Mouse (Mus musculus): ENCODE data around the gene Slc25a43. TPM values are rescaled to one million over a fixed set of nuclear protein-coding genes. Genes with fewer than 3 reads are reported as not detected.

Gene Slc25a43
- total and polyA plus RNA-seq, 3 experiments: 0.37 TPM; not detected in 2

DNA sequence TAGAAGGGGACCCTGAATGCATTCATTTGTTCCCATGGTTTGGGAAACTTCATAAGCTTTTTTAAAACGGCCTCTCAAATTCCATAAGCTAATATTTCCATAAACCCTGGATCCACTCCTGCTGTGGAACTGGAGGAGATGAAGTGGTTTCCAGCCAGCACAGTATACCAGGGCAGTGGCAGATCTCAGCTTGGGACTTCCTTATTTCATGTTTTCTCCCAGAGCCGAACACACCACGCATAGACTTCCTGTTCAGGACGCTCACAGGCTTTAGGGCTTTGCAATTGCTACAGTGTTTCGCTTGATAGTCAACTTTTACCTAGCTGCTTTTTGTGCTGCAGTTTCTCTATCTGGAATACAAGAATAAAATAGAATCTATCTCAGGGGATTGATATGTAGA is 59.7 kb downstream of the Slc25a43 start:
- Histone ChIP-seq H3K79me2 (replicated peaks; ENCODE audit: control insufficient read depth, insufficient read depth, low read length) (no peaks in the 10 kb centered on the region), H3K27me3 (ENCODE audit: control insufficient read depth, insufficient read depth, low read length) (no peaks in the 10 kb centered on the region), H3K36me3 (ENCODE audit: control insufficient read depth, insufficient read depth, low read length) (no peaks in the 10 kb centered on the region), H3K9ac (ENCODE audit: low read depth, low read length) (no peak overlapping the region), H3K4me1 (ENCODE audit: control insufficient read depth, insufficient read depth, low read length) (no peaks in the 10 kb centered on the region), H3K27ac (no peak overlapping the region), H3K4me3 (no peak overlapping the region)
- WGBS: 75% methylated on average over 5 of the region's 5 CpGs
- TF ChIP-seq EP300 (IDR thresholded peaks at IDR 0.05; ENCODE audit: insufficient read depth, low read depth, low read length): no peak
- no peak for TF ChIP-seq POLR2A (IDR thresholded peaks at IDR 0.05; ENCODE audit: insufficient read depth, low read depth, low read length)
- TF ChIP-seq CTCF (IDR thresholded peaks at IDR 0.05): no peak
- DNase-seq: peak in 1 of 2 experiments; percentile 14
- intact Hi-C loops (cut with DNase I): no loop called here

DNA sequence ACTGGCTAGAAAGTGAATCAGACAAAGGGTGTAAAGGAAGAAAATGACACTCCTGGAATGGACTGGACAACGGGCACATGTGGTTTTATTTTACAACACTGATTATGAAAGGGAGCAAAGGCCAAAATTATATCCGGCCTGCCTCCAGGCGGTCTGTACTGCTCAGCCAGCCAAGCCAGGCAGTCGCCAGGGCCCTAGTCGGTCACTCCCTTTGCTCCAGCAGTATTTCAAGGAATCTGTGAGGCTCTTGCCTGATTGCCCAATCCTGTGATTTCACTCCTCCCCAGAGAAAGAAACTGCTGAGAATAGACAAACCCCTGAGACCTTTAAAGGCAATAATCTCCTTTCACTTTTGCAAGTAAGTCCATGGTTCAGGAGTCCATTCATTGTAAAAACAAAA is 60.7 kb downstream of the Slc25a43 start:
- intact Hi-C loops (cut with DNase I): no loop called here
- DNase-seq: peak; percentile 54 to 70
- no peaks in the 10 kb centered on the region for H3K79me2 ChIP-seq (replicated peaks; ENCODE audit: control insufficient read depth, insufficient read depth, low read length)
- H3K4me3 ChIP-seq: no peak overlapping the region
- H3K27me3 ChIP-seq (ENCODE audit: control insufficient read depth, insufficient read depth, low read length): no peaks in the 10 kb centered on the region
- no peaks in the 10 kb centered on the region for H3K36me3 ChIP-seq (ENCODE audit: control insufficient read depth, insufficient read depth, low read length)
- no peak overlapping the region for H3K27ac ChIP-seq
- H3K4me1 ChIP-seq (ENCODE audit: control insufficient read depth, insufficient read depth, low read length): no peaks in the 10 kb centered on the region
- no peak overlapping the region for H3K9ac ChIP-seq (ENCODE audit: low read depth, low read length)
- WGBS: 35% methylated on average over 5 of the region's 5 CpGs
- TF ChIP-seq EP300 (IDR thresholded peaks at IDR 0.05; ENCODE audit: insufficient read depth, low read depth, low read length) (no peak), CTCF (IDR thresholded peaks at IDR 0.05) (no peak), POLR2A (IDR thresholded peaks at IDR 0.05; ENCODE audit: insufficient read depth, low read depth, low read length) (no peak)

DNA sequence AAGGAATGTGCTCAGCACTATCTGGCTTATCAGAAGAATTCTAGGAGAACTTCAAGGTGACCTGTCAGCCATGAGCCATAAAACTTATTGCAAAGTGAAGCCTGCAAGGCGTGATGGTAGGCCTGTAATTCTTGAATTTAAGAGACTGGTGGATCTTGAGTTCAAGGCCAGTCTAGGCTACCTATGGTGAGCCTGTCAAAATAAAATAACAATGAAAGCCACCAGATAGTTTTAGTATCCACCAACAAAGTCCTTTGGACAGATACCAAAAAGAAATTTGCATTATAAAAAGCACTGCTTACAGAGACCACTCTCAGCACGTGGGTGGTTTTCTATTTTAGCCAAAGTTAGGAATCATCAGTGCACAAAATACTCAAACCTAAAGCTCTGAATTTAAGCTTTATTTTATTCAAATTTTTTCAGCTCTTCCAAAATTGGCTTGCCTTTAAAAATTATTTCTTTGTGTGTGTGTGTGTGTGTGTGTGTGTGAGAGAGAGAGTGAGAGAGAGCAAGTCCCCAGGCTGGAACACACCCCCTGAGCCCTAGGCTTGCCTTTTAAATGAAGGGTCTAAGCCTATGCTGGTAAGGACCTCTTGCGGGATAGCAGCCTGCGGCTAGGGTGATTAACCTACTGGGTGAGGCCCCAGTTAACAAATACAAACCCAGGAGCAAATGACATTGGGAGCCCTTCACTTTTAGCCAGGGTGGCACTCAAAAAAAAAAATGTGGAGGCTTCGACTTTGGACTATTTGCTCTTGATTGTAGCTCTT is 62.2 kb downstream of the Slc25a43 start:
- Histone ChIP-seq H3K27me3 (ENCODE audit: control insufficient read depth, insufficient read depth, low read length) (no peaks in the 10 kb centered on the region), H3K79me2 (replicated peaks; ENCODE audit: control insufficient read depth, insufficient read depth, low read length) (no peaks in the 10 kb centered on the region), H3K9ac (ENCODE audit: low read depth, low read length) (no peak overlapping the region), H3K36me3 (ENCODE audit: control insufficient read depth, insufficient read depth, low read length) (no peaks in the 10 kb centered on the region), H3K27ac (no peak overlapping the region), H3K4me3 (no peak overlapping the region), H3K4me1 (ENCODE audit: control insufficient read depth, insufficient read depth, low read length) (no peaks in the 10 kb centered on the region)
- WGBS: 73% methylated on average over 5 of the region's 5 CpGs
- TF ChIP-seq POLR2A (IDR thresholded peaks at IDR 0.05; ENCODE audit: insufficient read depth, low read depth, low read length) (no peak), CTCF (IDR thresholded peaks at IDR 0.05) (no peak), EP300 (IDR thresholded peaks at IDR 0.05; ENCODE audit: insufficient read depth, low read depth, low read length) (no peak)
- intact Hi-C loops (cut with DNase I): no loop called here
- no peak for DNase-seq

DNA sequence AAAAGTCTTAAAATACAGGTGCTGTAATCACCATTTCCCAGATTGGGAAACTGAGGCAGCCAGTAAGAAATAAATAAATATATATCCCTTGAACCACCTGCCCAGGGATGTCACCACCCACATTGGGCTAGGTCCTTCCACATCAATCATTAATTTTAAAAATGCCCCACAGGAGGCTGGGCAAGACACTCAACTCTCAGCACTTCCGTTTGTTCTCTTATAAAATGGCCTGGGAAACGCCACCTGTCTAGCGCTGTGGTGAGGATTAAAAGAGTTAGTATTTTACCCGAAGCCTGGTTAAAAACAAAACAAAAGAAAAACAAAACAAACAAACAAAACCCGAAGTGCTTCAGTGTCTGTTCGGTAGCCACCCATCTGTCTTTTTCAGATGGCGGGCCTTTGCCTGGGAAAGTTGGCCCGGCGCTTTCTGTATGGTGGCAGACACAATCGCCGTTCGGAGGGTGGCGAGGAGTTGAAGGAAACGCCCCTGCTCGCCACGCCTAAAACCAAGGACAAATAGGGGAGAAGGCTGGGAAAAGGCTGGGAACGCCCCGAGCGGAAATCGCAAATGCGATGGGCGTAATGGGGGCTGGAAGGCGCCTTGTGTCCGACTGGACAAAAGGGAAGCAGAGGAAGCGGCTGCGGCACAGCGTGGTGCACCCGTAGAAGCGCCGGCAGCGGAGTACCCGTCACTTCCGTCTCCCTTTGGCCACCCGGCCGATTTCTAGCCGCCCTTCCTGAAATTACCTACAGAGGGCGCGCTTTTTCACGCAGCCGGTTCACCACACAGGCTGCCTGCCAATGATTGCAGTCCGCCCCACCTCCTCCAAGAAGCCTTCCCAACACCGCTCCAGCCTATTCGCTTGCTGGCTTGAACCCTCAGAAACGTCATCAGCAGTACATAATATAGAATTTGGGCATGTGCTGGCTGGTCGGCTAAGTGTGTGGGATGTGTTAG is 64.2 kb downstream of the Slc25a43 start:
- WGBS: 15% methylated on average over 45 of the region's 45 CpGs

DNA sequence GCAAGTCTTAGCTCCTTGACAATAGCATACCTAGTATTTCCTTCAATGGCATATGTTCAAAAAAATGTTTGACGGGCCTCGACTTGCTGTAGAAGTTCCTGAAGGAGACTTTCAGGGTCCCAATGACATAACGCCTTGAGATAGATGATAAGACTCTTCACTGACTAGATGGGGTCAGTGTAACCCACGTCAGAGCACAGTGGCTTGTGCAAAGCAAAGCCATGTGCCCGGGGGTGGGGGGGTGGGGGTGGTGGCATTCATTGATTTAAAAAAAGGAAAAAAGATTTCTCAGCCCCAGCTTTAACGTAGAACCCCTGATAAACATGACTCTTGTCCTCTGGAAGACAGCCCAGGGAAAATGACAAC is 64.8 kb downstream of the Slc25a43 start:
- intact Hi-C loops (cut with DNase I): no loop called here
- 35% methylated on average over 6 of the region's 6 CpGs for WGBS

More for the DNA sequence above, 64.2 kb downstream of the Slc25a43 start:
- Histone ChIP-seq H3K27me3 (ENCODE audit: control insufficient read depth, insufficient read depth, low read length) (no peaks in the 10 kb centered on the region), H3K4me1 (ENCODE audit: control insufficient read depth, insufficient read depth, low read length) (no peaks in the 10 kb centered on the region), H3K4me3 (peak overlapping the region; percentile 41), H3K9ac (ENCODE audit: low read depth, low read length) (peak overlapping the region; percentile 42; the same call in 1 of the 2 replicates), H3K79me2 (replicated peaks; ENCODE audit: control insufficient read depth, insufficient read depth, low read length) (no peaks in the 10 kb centered on the region), H3K36me3 (ENCODE audit: control insufficient read depth, insufficient read depth, low read length) (no peaks in the 10 kb centered on the region), H3K27ac (peak overlapping the region; percentile 61)
- peak; percentile 90 for TF ChIP-seq CTCF (IDR thresholded peaks at IDR 0.05)
- TF ChIP-seq EP300 (IDR thresholded peaks at IDR 0.05; ENCODE audit: insufficient read depth, low read depth, low read length): peak; percentile 59; the same call in 1 of the 2 replicates
- TF ChIP-seq POLR2A (IDR thresholded peaks at IDR 0.05; ENCODE audit: insufficient read depth, low read depth, low read length): peak; percentile 49; the same call in 1 of the 2 replicates
- intact Hi-C loops (cut with DNase I): loop anchor here (1.0 kb wide), 1 partner anchor 11 kb away; no protein-coding TSS in a partner anchor
- peak; percentile 86 to 92 for DNase-seq

More for the DNA sequence above, 64.8 kb downstream of the Slc25a43 start:
- no peak for TF ChIP-seq CTCF (IDR thresholded peaks at IDR 0.05)
- no peak for TF ChIP-seq EP300 (IDR thresholded peaks at IDR 0.05; ENCODE audit: insufficient read depth, low read depth, low read length)
- TF ChIP-seq POLR2A (IDR thresholded peaks at IDR 0.05; ENCODE audit: insufficient read depth, low read depth, low read length): no peak
- Histone ChIP-seq H3K27me3 (ENCODE audit: control insufficient read depth, insufficient read depth, low read length) (no peaks in the 10 kb centered on the region), H3K4me1 (ENCODE audit: control insufficient read depth, insufficient read depth, low read length) (no peaks in the 10 kb centered on the region), H3K4me3 (peak overlapping the region; percentile 41), H3K36me3 (ENCODE audit: control insufficient read depth, insufficient read depth, low read length) (no peaks in the 10 kb centered on the region), H3K27ac (peak overlapping the region; percentile 61), H3K79me2 (replicated peaks; ENCODE audit: control insufficient read depth, insufficient read depth, low read length) (no peaks in the 10 kb centered on the region), H3K9ac (ENCODE audit: low read depth, low read length) (peak overlapping the region; percentile 42; the same call in 1 of the 2 replicates)
- no peak for DNase-seq
